Mouse (Mus musculus) lung, embryonic 14.5 days (tissue): ENCODE data around the gene Lrch1. TPM values are rescaled to one million over a fixed set of nuclear protein-coding genes. Genes with fewer than 3 reads are reported as not detected.

Source experiments
- ATAC-seq: fragments of 200-750 bp; cut with Nextera tagmentation; 2 replicates; pipeline ENCODE4 v1.8.0; 2017; ENCODE audit warnings: mild to moderate bottlenecking, moderate TSS enrichment, moderate library complexity; ENCODE audit not compliant: insufficient read depth
- DNase-seq: peaks from one replicate; pipeline ENCODE4 v3.0.0-alpha.2; 2015
- H3K27ac ChIP-seq: fragments of 300-500 bp; sonication (generic); 2 replicates; pipeline ENCODE4 v1.5.1; 2014; ENCODE audit warnings: low read depth, mild to moderate bottlenecking, moderate library complexity
- H3K27me3 ChIP-seq: fragments of 300-500 bp; sonication (generic); 2 replicates; pipeline ENCODE4 v1.6.1; 2014; ENCODE audit warnings: low read length, control low read depth; ENCODE audit not compliant: insufficient read depth
- H3K36me3 ChIP-seq: fragments of 300-500 bp; sonication (generic); 2 replicates; pipeline ENCODE4 v1.6.1; 2014; ENCODE audit warnings: control low read depth; ENCODE audit not compliant: insufficient read depth
- H3K4me1 ChIP-seq: fragments of 300-500 bp; sonication (generic); 2 replicates; pipeline ENCODE4 v1.6.1; 2014; ENCODE audit warnings: antibody characterized with exemption, control low read depth; ENCODE audit not compliant: insufficient read depth
- H3K4me2 ChIP-seq: fragments of 300-500 bp; sonication (generic); 2 replicates; pipeline ENCODE4 v1.6.1; 2014; ENCODE audit warnings: mild to moderate bottlenecking
- H3K4me3 ChIP-seq: fragments of 300-500 bp; sonication (generic); 2 replicates; pipeline ENCODE4 v1.5.1; 2014; ENCODE audit warnings: low read depth, low read length
- H3K9ac ChIP-seq: fragments of 300-500 bp; sonication (generic); 2 replicates; pipeline ENCODE4 v1.6.1; 2014
- H3K9me3 ChIP-seq: fragments of 300-500 bp; sonication (generic); 2 replicates; pipeline ENCODE4 v1.6.1; 2016; ENCODE audit warnings: low read depth, low read length, control low read depth
- CTCF ChIP-seq: IDR thresholded peaks from 2 replicates; pipeline ENCODE4 v1.5.1; 2016; ENCODE audit warnings: antibody characterized with exemption, low read depth
- WGBS: fragments of 180-500 bp; shearing (Covaris S2); extraction: QIAGEN DNeasy Blood & Tissue Kit; methylation state at CpG from one replicate; pipeline ENCODE4 v1.1.7; 2014; 5-methylcytosine and 5-hydroxymethylcytosine counted together
- polyA plus RNA-seq: library from polyadenylated mRNA; unstranded; fragments of >200 nt; fragmentation: Nextera tagmentation; extraction: Ambion mirVana; gene quantifications from 2 replicates; pipeline ENCODE4 v1.2.1, GENCODE M21; 2014

Gene Lrch1
- polyA plus RNA-seq, 1 experiment from 2014 or later = 23.9 TPM

DNA sequence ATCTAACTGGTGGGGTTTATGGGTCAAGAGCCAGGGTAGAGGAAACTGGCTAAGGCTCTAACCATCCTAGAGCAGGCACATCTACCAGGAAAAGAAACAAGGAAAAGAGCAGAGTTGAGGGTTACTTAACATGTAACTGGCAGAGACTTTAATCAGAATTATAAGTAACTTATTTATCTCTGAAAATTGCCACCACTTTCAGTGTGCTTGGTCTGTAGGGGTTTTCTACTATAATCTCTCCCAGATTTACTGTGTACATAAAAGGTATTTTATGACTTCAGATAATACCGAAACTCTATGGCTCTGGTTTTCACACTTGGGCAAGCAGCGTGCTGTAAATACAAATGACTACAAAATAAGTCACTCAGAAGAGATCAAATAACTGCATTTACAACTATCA, 32.0 kb downstream of the Lrch1 start:
- WGBS = 71% methylated on average over 2 of the region's 2 CpGs

DNA sequence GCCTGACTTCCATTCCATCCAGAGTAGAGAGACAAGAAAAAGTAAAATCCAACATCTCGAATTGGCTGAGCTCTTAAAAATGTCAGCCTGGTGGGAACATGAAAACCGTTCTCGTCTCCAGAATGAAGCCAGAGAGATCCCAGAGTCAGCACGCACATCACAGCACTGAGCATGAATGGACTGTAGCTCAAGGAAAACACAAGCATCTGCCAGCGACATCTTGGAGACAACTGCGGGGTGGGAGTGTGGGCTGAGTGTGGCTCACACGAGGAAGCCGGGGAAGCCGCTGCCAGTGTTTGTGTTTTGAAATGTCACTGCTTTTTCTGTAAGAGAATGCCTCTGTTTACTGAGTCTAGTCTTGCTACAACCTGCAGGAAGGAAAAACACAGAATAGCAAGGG, 32.7 kb downstream of the Lrch1 start:
- H3K4me1 ChIP-seq = peaks cover 29% of the 10 kb centered on the region
- no peaks in the 10 kb centered on the region for H3K36me3 ChIP-seq
- H3K4me3 ChIP-seq = no peak overlapping the region
- H3K27ac ChIP-seq = peak overlapping the region; percentile 39
- H3K9me3 ChIP-seq = no peaks in the 10 kb centered on the region
- H3K4me2 ChIP-seq = no peak overlapping the region
- no peak for TF ChIP-seq CTCF
- 36% methylated on average over 9 of the region's 9 CpGs for WGBS
- no peak overlapping the region for H3K9ac ChIP-seq
- 0 out of 2 replicates have a peak, but pooled peaks have one; percentile 28 for ATAC-seq
- no peaks in the 10 kb centered on the region for H3K27me3 ChIP-seq
- peak; percentile 71 for DNase-seq

More for the DNA sequence above, 32.0 kb downstream of the Lrch1 start:
- no peak for TF ChIP-seq CTCF
- Histone ChIP-seq H3K27me3 (no peaks in the 10 kb centered on the region), H3K36me3 (0 out of 2 replicates have a peak, but pooled peaks cover 3% of the 10 kb centered on the region), H3K4me1 (peaks cover 29% of the 10 kb centered on the region), H3K27ac (peak overlapping the region; percentile 33), H3K4me2 (no peak overlapping the region), H3K9ac (no peak overlapping the region), H3K9me3 (no peaks in the 10 kb centered on the region), H3K4me3 (no peak overlapping the region)
- ATAC-seq (no peak), DNase-seq (no peak)

DNA sequence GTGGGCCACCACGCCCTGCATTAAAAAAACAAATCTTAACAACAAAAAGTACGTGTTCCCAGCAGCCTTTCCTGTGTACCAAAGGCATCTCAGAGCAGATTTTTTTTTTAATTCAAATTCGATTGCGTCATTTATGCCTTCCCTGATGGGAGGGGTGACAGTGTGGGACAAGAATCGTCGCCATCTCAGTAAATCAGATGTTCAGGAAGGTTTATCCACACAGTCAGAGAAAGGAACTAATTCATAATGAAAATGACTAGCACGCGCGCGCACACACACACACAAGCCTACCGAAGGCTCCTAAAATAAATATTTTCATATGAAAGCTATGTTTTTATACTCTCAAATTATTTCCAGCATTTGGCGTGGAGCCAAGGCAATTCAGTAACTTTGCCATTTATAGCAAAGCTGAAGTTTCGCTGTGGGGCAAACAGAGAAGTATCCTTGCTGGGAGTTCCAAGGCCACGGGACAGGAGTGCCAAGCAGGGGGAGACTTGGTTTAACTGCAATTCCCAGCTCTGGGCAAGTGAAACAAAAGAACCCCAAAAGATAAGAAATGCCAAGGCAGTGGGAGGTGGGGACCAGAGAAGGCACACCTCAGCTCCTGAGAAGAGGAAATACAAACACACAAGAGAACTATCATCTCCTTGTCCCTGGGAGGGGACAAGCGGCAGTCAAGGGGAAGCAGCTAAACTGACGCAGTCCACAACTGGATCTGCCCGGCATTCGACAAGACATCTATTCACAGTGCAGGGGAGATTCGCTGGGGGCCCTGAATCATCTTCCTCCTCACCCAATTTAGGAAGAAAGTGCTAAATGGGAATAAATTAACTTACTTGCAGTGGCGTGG, 34.1 kb downstream of the Lrch1 start:
- Histone ChIP-seq H3K36me3 (no peaks in the 10 kb centered on the region), H3K9ac (peak overlapping the region; percentile 17; the same call in 1 of the 2 replicates), H3K27me3 (no peaks in the 10 kb centered on the region), H3K4me1 (peaks cover 29% of the 10 kb centered on the region), H3K9me3 (no peaks in the 10 kb centered on the region), H3K4me3 (no peak overlapping the region), H3K4me2 (peak overlapping the region; percentile 39), H3K27ac (peak overlapping the region; percentile 73)
- peak; percentile 44; the same call in 1 of the 2 replicates for ATAC-seq
- TF ChIP-seq CTCF = no peak
- WGBS = 29% methylated on average over 20 of the region's 20 CpGs
- DNase-seq = peak; percentile 92

DNA sequence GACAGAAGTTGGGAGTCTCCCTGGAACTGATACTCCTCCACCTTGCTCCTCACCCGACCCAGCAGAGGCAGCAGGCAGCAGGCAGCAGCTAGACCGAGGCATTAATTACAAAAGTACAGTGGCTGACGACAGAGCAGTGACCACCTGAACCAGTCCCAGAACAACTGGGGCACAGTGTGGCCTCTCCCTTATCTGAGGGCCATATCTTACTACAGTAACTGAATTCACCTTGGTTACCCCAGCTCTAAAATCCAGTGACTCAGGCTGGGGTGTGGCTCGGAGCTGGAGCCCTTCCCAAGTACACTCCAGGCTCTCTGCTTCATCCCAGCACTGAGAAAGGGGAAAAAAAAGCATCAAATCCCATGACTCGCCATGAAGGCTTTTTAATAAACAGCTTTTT, 37.3 kb downstream of the Lrch1 start:
- no peak for TF ChIP-seq CTCF

DNA sequence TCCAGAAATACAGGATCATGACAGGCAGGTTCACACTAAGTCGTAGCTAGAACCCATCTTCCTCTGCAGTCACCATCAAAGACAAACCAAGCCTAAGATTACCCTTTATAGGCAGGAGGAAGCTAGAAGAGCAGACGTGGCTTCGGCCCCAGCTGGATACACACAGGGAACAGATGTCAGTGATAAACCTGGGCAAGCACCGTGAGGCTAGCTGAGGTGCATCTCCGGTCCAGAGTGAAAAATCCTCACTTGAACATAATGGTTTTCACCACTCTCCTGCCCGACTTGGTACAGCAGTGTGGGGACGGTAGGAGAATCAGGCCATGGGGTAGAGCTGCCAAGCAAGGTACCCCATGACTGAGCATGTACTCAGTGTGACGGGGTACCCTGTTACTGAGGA, 38.7 kb downstream of the Lrch1 start:
- DNase-seq (no peak), ATAC-seq (no peak)
- Histone ChIP-seq H3K4me1 (peaks cover 5% of the 10 kb centered on the region; the same call in 1 of the 2 replicates), H3K4me2 (no peak overlapping the region), H3K9me3 (no peaks in the 10 kb centered on the region), H3K27ac (no peak overlapping the region), H3K4me3 (no peak overlapping the region), H3K27me3 (no peaks in the 10 kb centered on the region), H3K9ac (no peak overlapping the region), H3K36me3 (no peaks in the 10 kb centered on the region)
- no peak for TF ChIP-seq CTCF
- WGBS = 80% methylated on average over 8 of the region's 8 CpGs

More for the DNA sequence above, 37.3 kb downstream of the Lrch1 start:
- no peaks in the 10 kb centered on the region for H3K9me3 ChIP-seq
- no peak overlapping the region for H3K27ac ChIP-seq
- no peak overlapping the region for H3K9ac ChIP-seq
- no peaks in the 10 kb centered on the region for H3K27me3 ChIP-seq
- H3K4me1 ChIP-seq = peaks cover 13% of the 10 kb centered on the region
- no peak for DNase-seq
- 44% methylated on average over 5 of the region's 5 CpGs for WGBS
- no peak overlapping the region for H3K4me2 ChIP-seq
- no peak for ATAC-seq
- H3K36me3 ChIP-seq = no peaks in the 10 kb centered on the region
- no peak overlapping the region for H3K4me3 ChIP-seq

DNA sequence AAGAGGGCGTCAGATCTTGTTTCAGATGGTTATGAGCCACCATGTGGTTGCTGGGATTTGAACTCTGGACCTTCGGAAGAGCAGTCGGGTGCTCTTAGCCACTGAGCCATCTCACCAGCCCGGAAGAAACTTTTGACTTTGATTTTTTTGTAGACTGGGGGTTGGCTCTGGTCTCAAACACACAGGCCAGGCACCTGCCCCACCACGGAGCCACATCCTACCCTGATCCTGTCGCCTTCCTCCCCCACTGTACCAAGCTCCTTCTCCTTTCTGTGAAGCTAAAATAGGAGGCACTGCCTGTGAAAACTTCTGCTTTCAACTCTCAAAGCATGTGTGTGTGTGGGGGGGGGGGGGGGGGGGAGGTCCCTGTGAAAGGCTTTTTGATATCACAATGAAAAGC, 39.4 kb downstream of the Lrch1 start:
- Histone ChIP-seq H3K9ac (no peak overlapping the region), H3K36me3 (no peaks in the 10 kb centered on the region), H3K27ac (no peak overlapping the region), H3K4me2 (no peak overlapping the region), H3K4me3 (no peak overlapping the region), H3K27me3 (no peaks in the 10 kb centered on the region), H3K4me1 (no peaks in the 10 kb centered on the region; the same call in 1 of the 2 replicates), H3K9me3 (no peaks in the 10 kb centered on the region)
- DNase-seq = no peak
- 84% methylated on average over 6 of the region's 6 CpGs for WGBS
- TF ChIP-seq CTCF = no peak
- no peak for ATAC-seq

DNA sequence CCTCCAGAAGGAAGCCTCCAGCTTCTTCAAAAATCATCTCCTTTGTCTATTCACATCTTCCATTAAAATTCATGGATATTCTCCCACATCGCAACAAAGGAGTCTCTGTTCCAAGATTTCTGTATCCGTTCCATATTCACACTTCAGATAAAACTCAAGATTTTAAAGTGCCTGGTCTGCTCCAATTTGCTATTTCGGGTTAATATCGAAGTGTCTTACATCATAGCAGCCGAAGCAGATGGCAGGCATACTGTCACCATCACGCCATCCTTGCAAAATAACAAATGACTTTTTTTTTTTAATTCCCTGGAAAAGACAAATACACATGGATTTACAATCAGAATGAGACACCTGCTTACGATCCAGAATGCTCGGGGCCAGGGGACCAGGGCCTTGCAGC, 40.0 kb downstream of the Lrch1 start:
- DNase-seq (no peak), ATAC-seq (no peak)
- H3K9me3 ChIP-seq = no peaks in the 10 kb centered on the region
- H3K4me2 ChIP-seq = no peak overlapping the region
- no peaks in the 10 kb centered on the region for H3K27me3 ChIP-seq
- no peaks in the 10 kb centered on the region for H3K36me3 ChIP-seq
- H3K27ac ChIP-seq = no peak overlapping the region
- no peak for TF ChIP-seq CTCF
- no peak overlapping the region for H3K4me3 ChIP-seq
- no peak overlapping the region for H3K9ac ChIP-seq
- WGBS = 80% methylated on average over 8 of the region's 8 CpGs
- H3K4me1 ChIP-seq = no peaks in the 10 kb centered on the region; the same call in 1 of the 2 replicates
